Comparison of ENCODE assay signal across 8 mouse cellular contexts in genomic region chr11:32532765-32533481, GRCm38 (mm10). TPM values are rescaled to one million over a fixed set of nuclear protein-coding genes. Genes with fewer than 3 reads are reported as not detected.
DNase-seq lines count a peak whose midpoint lies in the region; ATAC-seq and TF ChIP-seq lines count a peak whose summit lies in the region.

Stk10 (plus strand) TSS chr11:32533305.

- WGBS in hindbrain, embryonic 11.5 days, result under 1% methylated on average over 51 of the region's 82 CpGs
- 2% methylated on average over 47 of the region's 82 CpGs for WGBS in lung, postnatal 0 days

- no peaks in the 10 kb centered on the region for H3K4me1 ChIP-seq in hindbrain, embryonic 11.5 days (replicated peaks; ENCODE audit: control insufficient read depth, insufficient read depth, low read length)
- H3K4me1 ChIP-seq in lung, postnatal 0 days (ENCODE audit: insufficient read depth, low read depth, low read length), result peaks cover 6% of the 10 kb centered on the region; the same call in 1 of the 2 replicates

- peaks cover 11% of the 10 kb centered on the region for H3K27me3 ChIP-seq in hindbrain, embryonic 11.5 days (ENCODE audit: control insufficient read depth, insufficient read depth, low read length)
- no peaks in the 10 kb centered on the region for H3K27me3 ChIP-seq in lung, postnatal 0 days (replicated peaks; ENCODE audit: insufficient read depth, low read length)

- H3K4me3 ChIP-seq in hindbrain, embryonic 11.5 days (ENCODE audit: low read depth, low read length), result peak within 1 kb of the TSS; percentile 55
- H3K4me3 ChIP-seq in lung, postnatal 0 days (ENCODE audit: low read depth, low read length), result peak within 1 kb of the TSS; percentile 60

- H3K4me2 ChIP-seq in hindbrain, embryonic 11.5 days (replicated peaks; ENCODE audit: low read depth, low read length), result peak within 1 kb of the TSS; percentile 94
- peak within 1 kb of the TSS; percentile 99 for H3K4me2 ChIP-seq in lung, postnatal 0 days (replicated peaks; ENCODE audit: low read depth, low read length)

- H3K9ac ChIP-seq in hindbrain, embryonic 11.5 days (ENCODE audit: low read depth, low read length), result peak within 1 kb of the TSS; percentile 66
- peak within 1 kb of the TSS; percentile 41 for H3K9ac ChIP-seq in lung, postnatal 0 days (replicated peaks; ENCODE audit: low read depth)

- TF ChIP-seq CTCF in lung, postnatal 0 days (IDR thresholded peaks at IDR 0.05), result no peak

- peak; percentile 85 for ATAC-seq in hindbrain, embryonic 11.5 days (ENCODE audit: low FRiP score)
- peak; percentile 97 for ATAC-seq in lung, postnatal 0 days

- H3K36me3 ChIP-seq in hindbrain, embryonic 11.5 days (ENCODE audit: control insufficient read depth, insufficient read depth, low read length), result no peaks in the 10 kb centered on the region
- no peaks in the 10 kb centered on the region for H3K36me3 ChIP-seq in lung, postnatal 0 days (ENCODE audit: insufficient read depth, low read length)

- no peak for TF ChIP-seq EP300 in lung, postnatal 0 days (IDR thresholded peaks at IDR 0.05)

- H3K9me3 ChIP-seq in hindbrain, embryonic 11.5 days (ENCODE audit: control insufficient read depth, low read length), result no peaks in the 10 kb centered on the region
- no peaks in the 10 kb centered on the region for H3K9me3 ChIP-seq in lung, postnatal 0 days (ENCODE audit: low read length)

- DNase-seq in MN1 (ENCODE audit: low spot score), result peak; percentile 93
- DNase-seq in cerebellum, adult 8-10 months, result peak; percentile 86
- DNase-seq in frontal cortex, adult 2 months (ENCODE audit: extremely low spot score in 1 of 2, low spot score in 1 of 2), result peak; percentile 72 to 92
- DNase-seq in hindbrain, embryonic 11.5 days (ENCODE audit: low spot score), result peak; percentile 84
- peak; percentile 85 to 91 for DNase-seq in layer of hippocampus, postnatal 10 days (ENCODE audit: low spot score in 2 of 2)
- DNase-seq in lung, postnatal 0 days (ENCODE audit: low spot score), result peak; percentile 94
- peak; percentile 72 for DNase-seq in ovary, postnatal 10 days (ENCODE audit: low spot score)
- peak; percentile 95 for DNase-seq in thymus, postnatal 0 days (ENCODE audit: low spot score)

- no peak within 1 kb of the TSS for H3K27ac ChIP-seq in hindbrain, embryonic 11.5 days (ENCODE audit: low read depth, low read length)
- H3K27ac ChIP-seq in lung, postnatal 0 days (ENCODE audit: low read length), result no peak within 1 kb of the TSS

RNA-seq across cellular contexts. Expression of gene Stk10, which starts in this region (rescaled TPM):
- 4.2 and 4.6 TPM in 2 replicates for polyA plus RNA-seq in frontal cortex, adult 2 months (2012; rRNA removed)
- 1.3 and 2.3 TPM in 2 replicates for polyA plus RNA-seq in hindbrain, embryonic 11.5 days (2014; fragmentation: Nextera tagmentation; extraction: Ambion mirVana)
- 1 to 10 TPM; 6.3 to 9.4 TPM for total RNA-seq in layer of hippocampus, postnatal 10 days (2021)
- polyA plus RNA-seq in lung, postnatal 0 days (2015; fragmentation: Nextera tagmentation; extraction: Ambion mirVana), result 1.9 and 2.4 TPM in 2 replicates
- 10.6 and 12.9 TPM in 2 replicates for polyA plus RNA-seq in thymus, postnatal 0 days (2015; fragmentation: Nextera tagmentation; extraction: Ambion mirVana)
